Mouse (Mus musculus) olfactory bulb, adult 2 months (tissue): Measurements from ENCODE around the gene Ttc22. TPM values are rescaled to one million over a fixed set of nuclear protein-coding genes. Genes with fewer than 3 reads are reported as not detected.

Experiments
- H3K27ac ChIP-seq: fragments of 200-500 bp; 2 replicates; pipeline ENCODE4 v1.5.1; 2012; ENCODE audit warnings: low read depth, low read length; ENCODE audit not compliant: insufficient read depth
- H3K4me1 ChIP-seq: fragments of 200-500 bp; 2 replicates; pipeline ENCODE4 v1.6.1; 2012; ENCODE audit warnings: low read length; ENCODE audit not compliant: control insufficient read depth, insufficient read depth
- H3K4me3 ChIP-seq: fragments of 200-500 bp; 2 replicates; pipeline ENCODE4 v1.5.1; 2012; ENCODE audit warnings: mild to moderate bottlenecking, low read depth, low read length, moderate library complexity; ENCODE audit not compliant: insufficient read depth
- CTCF ChIP-seq: fragments of 200-500 bp; IDR thresholded peaks from 2 replicates; pipeline ENCODE4 v1.5.1; 2012; ENCODE audit warnings: low read depth, mild to moderate bottlenecking, low read length, moderate library complexity; ENCODE audit not compliant: insufficient read depth
- POLR2A ChIP-seq: fragments of 200-500 bp; IDR thresholded peaks from 2 replicates; pipeline ENCODE4 v1.6.1; 2012; ENCODE audit warnings: mild to moderate bottlenecking, low read depth, low read length, moderate library complexity; ENCODE audit not compliant: insufficient read depth
- WGBS: fragments of 180-500 bp; shearing (Covaris S2); methylation state at CpG from one replicate; pipeline ENCODE4 v1.1.7; 2018; 5-methylcytosine and 5-hydroxymethylcytosine counted together
- polyA plus RNA-seq: library from polyadenylated mRNA; stranded (reverse); fragments of >200 nt; gene quantifications from 2 replicates; pipeline ENCODE4 v1.2.4, GENCODE M21; 2012; ENCODE audit warnings: low replicate concordance; ENCODE audit not compliant: missing spikeins, insufficient read depth, insufficient read length

Ttc22 gene
- polyA plus RNA-seq, 1 experiment: not detected

DNA sequence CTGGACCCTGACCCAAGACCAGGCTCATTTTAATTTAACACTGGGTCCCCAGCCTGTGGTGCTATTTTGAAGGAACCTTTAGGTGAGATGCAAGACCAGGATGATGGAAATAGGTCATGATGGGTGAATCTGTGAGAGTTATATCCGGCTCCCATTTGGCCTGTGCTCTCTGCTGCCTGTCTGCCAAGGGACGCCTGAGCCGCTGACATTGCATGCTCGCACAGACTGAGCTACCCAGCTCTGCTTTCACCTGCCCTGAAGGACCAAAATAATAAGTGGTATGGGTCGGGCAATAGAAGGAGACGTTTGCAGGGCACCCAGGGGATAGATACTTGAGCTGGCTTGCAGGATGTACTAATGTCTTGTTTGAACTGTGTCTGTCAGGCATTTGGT is 22.0 kb downstream of the Ttc22 start:
- H3K4me1 ChIP-seq: peaks cover 13% of the 10 kb centered on the region
- no peak overlapping the region for H3K4me3 ChIP-seq
- TF ChIP-seq CTCF (no peak), POLR2A (no peak)
- H3K27ac ChIP-seq: no peak overlapping the region
- 79% methylated on average over 6 of the region's 6 CpGs for WGBS

DNA sequence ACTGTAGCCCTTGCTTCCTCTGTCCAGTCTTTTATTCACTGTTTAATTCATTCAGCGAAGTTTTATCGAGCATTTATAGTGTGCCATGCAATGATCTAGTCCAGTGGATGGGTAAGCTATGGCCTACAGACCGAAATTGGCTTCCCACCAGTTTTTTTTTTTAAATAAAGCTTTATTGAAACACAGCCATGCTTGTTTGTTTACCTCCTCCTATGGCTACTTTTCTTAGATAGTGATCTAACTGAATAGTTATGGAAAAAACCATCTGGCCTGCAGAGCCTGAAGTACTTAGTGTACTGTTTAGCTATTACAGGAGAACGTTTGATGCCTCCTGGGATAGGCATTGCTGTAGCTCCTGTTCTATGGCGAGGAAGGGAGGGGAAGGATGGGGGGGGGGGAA is 23.6 kb downstream of the Ttc22 start:
- peaks cover 13% of the 10 kb centered on the region for H3K4me1 ChIP-seq
- no peak overlapping the region for H3K27ac ChIP-seq
- no peak overlapping the region for H3K4me3 ChIP-seq
- 74% methylated on average over 5 of the region's 5 CpGs for WGBS
- TF ChIP-seq CTCF: no peak

DNA sequence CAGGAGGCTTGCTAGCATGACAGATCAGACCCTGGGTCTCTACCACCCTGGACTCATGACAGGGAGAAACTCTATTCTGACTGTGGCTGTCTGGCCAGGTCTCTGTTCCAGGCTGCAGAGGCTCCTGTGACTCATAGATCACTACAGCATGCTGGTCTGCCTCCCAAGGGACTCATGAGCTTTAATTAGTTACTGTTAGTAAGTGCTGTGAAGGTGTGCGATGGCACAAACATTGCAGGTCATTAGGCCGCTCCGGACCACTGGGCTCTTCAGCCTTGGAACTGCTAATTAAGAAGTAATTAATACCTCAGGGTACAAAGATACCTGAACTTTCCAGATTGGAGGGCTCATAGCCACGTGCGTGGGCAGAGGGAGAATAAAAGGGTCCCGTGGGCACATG is 24.9 kb downstream of the Ttc22 start:
- Histone ChIP-seq H3K27ac (no peak overlapping the region), H3K4me1 (peaks cover 15% of the 10 kb centered on the region), H3K4me3 (no peak overlapping the region)
- WGBS: 65% methylated on average over 6 of the region's 6 CpGs
- TF ChIP-seq CTCF (no peak), POLR2A (no peak)

DNA sequence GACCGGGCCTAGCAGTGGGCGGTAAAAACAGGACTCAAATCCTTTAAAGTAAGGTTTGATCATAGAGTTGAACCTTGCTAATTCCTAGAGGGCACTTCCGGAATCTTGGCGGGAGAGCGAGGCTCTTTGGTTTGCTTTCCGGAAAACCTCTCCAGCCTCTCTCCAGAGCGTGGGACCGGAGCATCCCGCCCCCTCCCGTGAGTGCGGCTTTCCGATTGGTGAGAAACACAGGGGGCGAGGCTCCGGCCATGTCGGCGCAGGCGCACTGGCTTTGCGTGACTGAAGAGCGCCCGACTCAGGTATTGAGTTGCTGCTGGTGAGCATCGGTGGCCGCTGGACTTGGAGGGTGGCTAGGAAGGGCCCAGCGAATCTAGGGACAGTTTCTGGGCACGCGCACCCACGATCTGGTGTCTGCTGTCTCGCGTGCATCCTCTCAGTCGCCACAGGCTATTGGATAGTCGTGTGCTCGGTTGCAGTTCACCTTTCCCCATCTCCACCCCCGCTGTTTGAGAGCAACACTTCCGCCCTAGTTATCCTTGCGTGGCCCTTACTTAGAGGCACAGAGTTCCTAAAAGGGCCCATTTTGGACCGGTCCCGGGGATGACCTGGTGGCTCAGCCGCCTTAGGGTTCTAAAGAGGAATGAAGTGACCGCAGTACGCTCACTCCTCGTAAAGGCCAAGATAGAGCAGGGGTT is 28.7 kb downstream of the Ttc22 start, which contains the start of gene Pars2:
TSS of gene Pars2 (plus strand) at position 237 of the 695 bp plus-strand sequence.
- Histone ChIP-seq H3K4me1 (peaks cover 4% of the 10 kb centered on the region), H3K27ac (peak within 1 kb of the TSS; percentile 53; the same call in 1 of the 2 replicates), H3K4me3 (peak within 1 kb of the TSS; percentile 94)
- TF ChIP-seq POLR2A (peak; percentile 80), CTCF (no peak)
- 2% methylated on average over 40 of the region's 40 CpGs for WGBS

DNA sequence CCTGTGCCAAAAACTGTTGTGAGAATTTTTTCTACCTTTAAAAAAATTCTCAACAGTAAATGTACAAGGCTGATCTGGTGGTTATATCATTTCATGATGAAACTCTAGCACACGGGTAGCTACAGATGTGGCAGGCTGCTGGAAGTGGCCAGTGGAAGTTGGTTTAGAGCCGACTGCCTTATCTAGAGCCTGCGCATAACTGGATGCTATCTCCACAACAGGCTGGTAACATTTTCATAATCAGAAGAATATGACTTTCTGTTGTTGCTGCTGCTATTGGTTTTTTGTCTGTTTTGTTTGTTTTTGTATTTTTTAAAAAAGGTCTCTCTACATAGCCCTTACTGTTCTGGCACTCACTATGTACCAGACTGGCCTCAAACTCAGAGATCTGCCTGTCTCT is 30.3 kb downstream of the Ttc22 start:
- Histone ChIP-seq H3K27ac (no peak overlapping the region), H3K4me1 (peaks cover 4% of the 10 kb centered on the region), H3K4me3 (no peak overlapping the region)
- no peak for TF ChIP-seq POLR2A
- TF ChIP-seq CTCF: no peak
- WGBS: 92% methylated on average over 3 of the region's 3 CpGs

DNA sequence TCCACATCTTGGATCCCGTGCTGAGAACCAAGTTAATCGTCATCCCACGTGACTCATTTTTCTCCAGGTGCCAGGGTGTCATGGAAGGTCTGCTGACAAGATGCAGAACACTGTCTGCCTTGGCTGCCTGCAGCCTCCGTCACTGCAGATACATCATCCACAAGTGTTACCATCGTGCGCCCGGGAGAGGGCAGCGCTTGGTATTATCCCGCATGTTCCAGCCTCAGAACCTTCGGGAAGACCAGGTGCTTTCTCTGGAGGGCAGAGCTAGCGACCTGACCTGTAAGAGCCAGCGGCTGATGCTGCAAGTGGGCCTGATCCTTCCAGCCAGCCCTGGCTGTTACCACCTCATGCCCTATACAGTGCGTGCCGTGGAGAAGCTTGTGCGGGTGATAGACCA is 30.8 kb downstream of the Ttc22 start:
- no peak for TF ChIP-seq CTCF
- TF ChIP-seq POLR2A: no peak
- 97% methylated on average over 15 of the region's 15 CpGs for WGBS
- peaks cover 2% of the 10 kb centered on the region; the same call in 1 of the 2 replicates for H3K4me1 ChIP-seq
- no peak overlapping the region for H3K27ac ChIP-seq
- no peak overlapping the region for H3K4me3 ChIP-seq

DNA sequence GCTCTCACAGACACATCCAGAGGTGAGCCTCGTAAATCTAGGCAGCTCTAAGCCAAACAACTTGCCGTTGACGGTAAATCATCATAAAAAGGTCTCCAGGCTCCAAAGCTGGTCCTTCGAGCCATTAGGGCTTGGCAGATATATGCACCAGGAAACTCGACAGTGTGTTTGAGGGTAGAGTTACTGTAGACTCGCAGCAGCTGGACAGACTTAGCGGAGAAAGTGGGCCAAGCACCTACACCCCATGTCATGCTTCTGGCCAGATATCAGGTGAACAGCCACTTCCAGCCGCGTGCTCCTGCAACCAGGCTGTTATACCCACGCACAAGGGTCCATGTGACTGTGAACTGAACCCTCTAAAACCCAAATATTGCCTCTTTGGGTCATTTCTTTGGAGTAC is 33.4 kb downstream of the Ttc22 start:
- Histone ChIP-seq H3K4me3 (no peak overlapping the region), H3K27ac (no peak overlapping the region), H3K4me1 (peaks cover 2% of the 10 kb centered on the region; the same call in 1 of the 2 replicates)
- WGBS: 94% methylated on average over 10 of the region's 10 CpGs
- no peak for TF ChIP-seq CTCF
- no peak for TF ChIP-seq POLR2A

DNA sequence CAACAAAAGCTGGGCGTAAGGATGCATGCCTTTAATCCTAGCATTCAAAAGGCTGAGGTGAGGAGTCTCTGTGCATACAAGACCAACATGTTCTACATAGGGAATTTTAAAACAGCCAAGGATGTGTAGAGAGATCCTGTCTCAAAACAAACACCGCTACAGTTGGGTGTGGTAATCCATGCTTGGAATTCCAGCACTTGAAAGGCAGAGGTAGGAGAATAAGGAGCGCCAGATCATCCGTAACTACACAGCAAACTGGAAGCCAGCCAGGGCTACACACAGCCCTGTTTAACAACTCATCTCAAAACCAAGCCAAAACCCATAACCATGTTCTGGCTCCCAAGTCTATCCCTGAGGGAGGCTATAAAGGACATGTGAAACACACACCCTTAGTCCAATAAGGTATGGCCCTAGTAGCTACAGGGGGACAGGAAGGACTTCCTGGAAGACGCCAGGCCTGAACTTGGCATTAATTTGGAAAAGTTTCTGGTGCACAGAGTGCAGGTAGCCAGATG is 41.8 kb downstream of the Ttc22 start:
- WGBS: 83% methylated on average over 5 of the region's 5 CpGs
- no peak overlapping the region for H3K27ac ChIP-seq
- no peak for TF ChIP-seq CTCF
- TF ChIP-seq POLR2A: no peak
- no peaks in the 10 kb centered on the region for H3K4me1 ChIP-seq
- no peak overlapping the region for H3K4me3 ChIP-seq

DNA sequence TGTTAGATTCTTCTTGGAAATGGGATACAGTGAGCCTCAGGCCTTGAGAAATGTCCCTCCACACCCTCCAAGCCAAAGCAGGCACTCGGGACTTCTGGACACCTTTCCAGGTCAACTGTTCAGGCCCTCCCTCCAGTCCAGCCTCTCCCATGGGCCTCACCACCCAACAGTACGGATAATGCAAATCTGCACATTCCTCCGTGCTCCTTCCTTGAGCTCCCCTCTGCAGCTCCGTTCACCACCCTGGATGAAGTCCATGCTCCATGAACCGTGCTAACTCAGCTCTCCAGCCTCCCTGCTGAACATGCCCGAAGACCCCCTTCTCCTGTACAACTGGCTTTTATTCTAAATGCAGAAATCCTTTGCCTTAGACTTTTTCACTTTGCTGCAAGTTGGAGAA is 42.5 kb downstream of the Ttc22 start:
- 87% methylated on average over 6 of the region's 6 CpGs for WGBS
- Histone ChIP-seq H3K4me1 (no peaks in the 10 kb centered on the region), H3K27ac (no peak overlapping the region), H3K4me3 (no peak overlapping the region)
- TF ChIP-seq POLR2A (no peak), CTCF (no peak)
